ENCODE assay signal across 9 mouse cellular contexts in the genomic region with DNA sequence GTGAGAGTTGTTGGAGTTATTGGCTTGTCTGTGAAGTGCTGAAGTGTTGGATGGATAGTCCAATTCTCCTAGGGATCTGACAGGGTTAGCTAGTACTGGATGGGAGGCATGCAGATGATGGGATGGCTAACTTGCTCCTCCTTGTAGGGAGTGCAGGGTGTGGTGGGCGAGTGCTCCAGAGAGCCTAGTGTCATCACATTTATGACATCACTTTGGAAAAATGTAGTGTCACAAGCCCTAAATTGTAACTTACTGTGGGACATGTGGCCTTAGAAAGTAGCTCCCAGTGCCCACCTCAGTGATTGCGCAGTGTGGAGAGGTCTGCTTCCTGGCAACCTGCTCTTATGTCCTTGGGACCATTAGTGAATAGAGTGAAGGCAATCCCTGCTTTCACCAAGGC. TPM values are rescaled to one million over a fixed set of nuclear protein-coding genes. Genes with fewer than 3 reads are reported as not detected.
A peak's percentile ranks its signal among the peaks of the same experiment; 100 is the strongest.
DNase-seq lines count a peak whose midpoint lies in the region; ATAC-seq and TF ChIP-seq lines count a peak whose summit lies in the region.
"Had no signal": no experiment of that assay in that cellular context is flagged by ENCODE, and none has a peak within 500 bp of the region (broad histone marks: within the 10 kb centered on the region; RNA-seq: fewer than 3 reads in every experiment).

No protein-coding gene starts in this region.

- no peak for TF ChIP-seq CTCF in cerebellum, adult 2 months (IDR thresholded peaks at IDR 0.05; ENCODE audit: borderline replicate concordance, insufficient read depth, low read depth, low read length)

- H3K27me3 ChIP-seq in cerebellum, adult 2 months (ENCODE audit: control insufficient read depth, insufficient read depth, low read length), result no peaks in the 10 kb centered on the region
- no peaks in the 10 kb centered on the region for H3K27me3 ChIP-seq in lung, embryonic 16.5 days (ENCODE audit: control insufficient read depth, insufficient read depth, low read depth, low read length)
- H3K27me3 ChIP-seq in liver, embryonic 11.5 days (replicated peaks; ENCODE audit: control insufficient read depth, insufficient read depth, low read length), result no peaks in the 10 kb centered on the region
- no peaks in the 10 kb centered on the region for H3K27me3 ChIP-seq in stomach, embryonic 14.5 days (ENCODE audit: control insufficient read depth, insufficient read depth, low read length)

- H3K4me2 ChIP-seq in lung, embryonic 16.5 days (ENCODE audit: low read depth, low read length), result peak overlapping the region; percentile 33; the same call in 1 of the 2 replicates
- peak overlapping the region; percentile 87; the same call in 1 of the 2 replicates for H3K4me2 ChIP-seq in liver, embryonic 11.5 days
- peak overlapping the region; percentile 68 for H3K4me2 ChIP-seq in stomach, embryonic 14.5 days (replicated peaks; ENCODE audit: low read depth, low read length)

- H3K9ac ChIP-seq in lung, embryonic 16.5 days (ENCODE audit: low read length), result no peak overlapping the region
- H3K9ac ChIP-seq in liver, embryonic 11.5 days (ENCODE audit: low read depth, low read length), result no peak overlapping the region
- H3K9ac ChIP-seq in stomach, embryonic 14.5 days (replicated peaks; ENCODE audit: low read depth, low read length), result no peak overlapping the region

- H3K27ac ChIP-seq in cerebellum, adult 2 months (ENCODE audit: insufficient read depth, low read length), result no peak overlapping the region
- H3K27ac ChIP-seq in lung, embryonic 16.5 days (ENCODE audit: low read length), result no peak overlapping the region
- no peak overlapping the region for H3K27ac ChIP-seq in liver, embryonic 11.5 days (ENCODE audit: low read depth, low read length)
- no peak overlapping the region for H3K27ac ChIP-seq in stomach, embryonic 14.5 days (ENCODE audit: low read length)

- peak overlapping the region; percentile 14 for H3K4me3 ChIP-seq in cerebellum, adult 2 months (replicated peaks; ENCODE audit: insufficient read depth, low read depth, low read length)
- H3K4me3 ChIP-seq in lung, embryonic 16.5 days (ENCODE audit: low read length), result no peak overlapping the region
- no peak overlapping the region for H3K4me3 ChIP-seq in liver, embryonic 11.5 days (ENCODE audit: low read depth, low read length)
- H3K4me3 ChIP-seq in stomach, embryonic 14.5 days (ENCODE audit: low read depth, low read length), result peak overlapping the region; percentile 5; the same call in 1 of the 2 replicates

- WGBS in cerebellum, adult 2 months, result 68% methylated on average over 2 of the region's 2 CpGs
- 55% methylated on average over 2 of the region's 2 CpGs for WGBS in lung, embryonic 16.5 days
- WGBS in liver, embryonic 11.5 days, result 82% methylated on average over 2 of the region's 2 CpGs
- WGBS in stomach, embryonic 14.5 days, result 74% methylated on average over 2 of the region's 2 CpGs

- no peaks in the 10 kb centered on the region for H3K9me3 ChIP-seq in lung, embryonic 16.5 days (ENCODE audit: control insufficient read depth, low read length)
- no peaks in the 10 kb centered on the region for H3K9me3 ChIP-seq in liver, embryonic 11.5 days (ENCODE audit: control insufficient read depth, low read length)
- H3K9me3 ChIP-seq in stomach, embryonic 14.5 days (ENCODE audit: control insufficient read depth, low read depth, low read length), result no peaks in the 10 kb centered on the region

- H3K4me1 ChIP-seq in cerebellum, adult 2 months (ENCODE audit: control insufficient read depth, insufficient read depth, low read length), result peaks cover 14% of the 10 kb centered on the region
- peaks cover 35% of the 10 kb centered on the region for H3K4me1 ChIP-seq in lung, embryonic 16.5 days (replicated peaks; ENCODE audit: control insufficient read depth, insufficient read depth, low read length)
- H3K4me1 ChIP-seq in liver, embryonic 11.5 days (replicated peaks; ENCODE audit: control insufficient read depth, insufficient read depth, low read length), result peaks cover 25% of the 10 kb centered on the region
- peaks cover 39% of the 10 kb centered on the region for H3K4me1 ChIP-seq in stomach, embryonic 14.5 days (ENCODE audit: control insufficient read depth, insufficient read depth, low read length)

- no peak for ATAC-seq in cerebellum, adult (ENCODE audit: insufficient number of reproducible peaks, low FRiP score, low TSS enrichment)
- ATAC-seq in lung, embryonic 16.5 days (ENCODE audit: low read depth), result no peak
- no peak for ATAC-seq in liver, embryonic 11.5 days (replicated peaks; ENCODE audit: low FRiP score)
- no peak for ATAC-seq in stomach, embryonic 14.5 days (ENCODE audit: insufficient number of reproducible peaks, insufficient read depth, low FRiP score, low read depth)
- ATAC-seq in frontal cortex, adult (ENCODE audit: low TSS enrichment), result no peak

- no peak for DNase-seq in cerebellum, adult 2 months
- DNase-seq in lung, postnatal 36 days, result no peak
- no peak for DNase-seq in liver, embryonic 11.5 days (ENCODE audit: low spot score)
- DNase-seq in right cerebral cortex, postnatal 36 days (ENCODE audit: low spot score in 2 of 2), result no peak
- DNase-seq: kidney, adult 9 months had no signal

- H3K36me3 ChIP-seq in lung, embryonic 16.5 days (ENCODE audit: control insufficient read depth, insufficient read depth, low read length), result no peaks in the 10 kb centered on the region
- peaks cover 4% of the 10 kb centered on the region; the same call in 1 of the 2 replicates for H3K36me3 ChIP-seq in liver, embryonic 11.5 days (ENCODE audit: control insufficient read depth, insufficient read depth, low read length)
- H3K36me3 ChIP-seq in stomach, embryonic 14.5 days (ENCODE audit: control insufficient read depth, insufficient read depth, low read length), result no peaks in the 10 kb centered on the region

- TF ChIP-seq POLR2A in cerebellum, adult 2 months (IDR thresholded peaks at IDR 0.05; ENCODE audit: borderline replicate concordance, insufficient read depth, low read length), result no peak

RNA-seq across cellular contexts. Expression of a gene that starts 2.3 kb away (rescaled TPM):
- polyA plus RNA-seq in cerebellum, adult 2 months (2012; rRNA removed), result 99.1 and 107 TPM in 2 replicates
- 52.8 and 57.4 TPM in 2 replicates for polyA plus RNA-seq in lung, embryonic 16.5 days (2015; fragmentation: Nextera tagmentation; extraction: Ambion mirVana)
- 24.2 and 24.4 TPM in 2 replicates for polyA plus RNA-seq in liver, embryonic 11.5 days (2014; fragmentation: Nextera tagmentation; extraction: Ambion mirVana)
- 47.2 and 48.6 TPM in 2 replicates for polyA plus RNA-seq in stomach, embryonic 14.5 days (2014; fragmentation: Nextera tagmentation; extraction: Ambion mirVana)

RNA-seq across cellular contexts. Expression of a gene that starts 37.0 kb away (rescaled TPM):
- 8.0 and 11.5 TPM in 2 replicates for polyA plus RNA-seq in cerebellum, adult 2 months (2012; rRNA removed)
- 3.3 and 3.6 TPM in 2 replicates for polyA plus RNA-seq in lung, embryonic 16.5 days (2015; fragmentation: Nextera tagmentation; extraction: Ambion mirVana)
- polyA plus RNA-seq in liver, embryonic 11.5 days (2014; fragmentation: Nextera tagmentation; extraction: Ambion mirVana), result 1.2 and 1.7 TPM in 2 replicates
- 5.2 and 5.9 TPM in 2 replicates for polyA plus RNA-seq in stomach, embryonic 14.5 days (2014; fragmentation: Nextera tagmentation; extraction: Ambion mirVana)

Comparison
In these comparisons a context has a peak if more than half of its experiments do, and no peak if none do; other contexts are left out.
1. H3K4me3 ChIP-seq: peak in cerebellum, adult 2 months (single experiment) and stomach, embryonic 14.5 days (single experiment); none in lung, embryonic 16.5 days (single experiment) and liver, embryonic 11.5 days (single experiment).
2. H3K4me2 ChIP-seq: peak in every context shown above with its lines; median percentile 87 in liver, embryonic 11.5 days; 68 in stomach, embryonic 14.5 days; 33 in lung, embryonic 16.5 days.